Mouse (Mus musculus): ENCODE measurements at regions not wholly inside any gene's neighbourhood (a gene's known extent, or its start where the extent isn't known, plus 50 kb on each side); places are given as distances from the start of the nearest gene placed in this dataset.

GRCm38 (mm10) chr9:61225020-61225652 is 147.0 kb upstream of the Tle3 start:
- no peak for DNase-seq (ENCODE audit: low spot score in 2 of 2)

- no peak for DNase-seq (ENCODE audit: low spot score in 2 of 2)
These were observed 146.3 kb upstream of the Tle3 start for GRCm38 (mm10) chr9:61225882-61226281.

DNA sequence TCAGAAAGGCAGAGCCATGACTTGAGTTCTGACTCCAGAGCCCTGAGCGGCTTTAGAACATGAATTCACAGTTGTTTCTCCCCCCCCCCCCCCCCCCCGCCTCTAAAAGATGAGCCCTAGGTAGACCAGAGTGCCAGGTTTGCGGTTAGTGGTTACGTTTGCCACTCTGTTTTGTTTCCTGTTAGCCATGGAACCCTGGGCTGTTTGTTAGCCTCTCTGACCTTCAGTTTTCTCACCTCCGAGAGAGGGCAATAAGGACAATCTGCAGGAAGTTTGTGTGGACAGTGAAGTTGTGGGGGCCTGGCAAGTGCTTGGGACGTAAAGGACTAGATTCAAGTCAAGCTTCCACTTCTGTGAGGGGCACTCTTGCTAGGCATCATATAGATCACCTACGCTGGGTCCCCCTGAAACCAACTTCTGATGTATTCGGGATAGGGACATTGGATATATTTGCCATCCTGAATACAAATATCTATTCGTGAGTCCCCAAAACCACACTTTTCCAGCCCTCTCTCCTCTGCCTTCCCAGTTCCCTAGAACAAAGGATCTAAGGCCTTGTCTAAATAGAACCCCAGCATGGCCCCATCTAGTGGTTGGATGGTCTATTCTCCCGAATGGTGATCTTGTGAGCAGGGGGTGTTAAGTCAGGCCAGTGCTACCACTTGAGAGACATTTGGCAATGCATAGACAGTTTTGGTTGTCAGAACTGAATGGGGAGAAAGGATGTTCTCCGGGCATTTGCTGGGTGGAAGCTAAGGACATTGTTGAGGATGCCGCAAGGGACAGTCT is 145.4 kb upstream of the Tle3 start:
- peak in 1 of 2 experiments; percentile 42 for DNase-seq (ENCODE audit: low spot score in 2 of 2)

- DNase-seq (ENCODE audit: low spot score in 2 of 2) = no peak
These were observed 144.5 kb upstream of the Tle3 start for GRCm38 (mm10) chr9:61227492-61228229.

GRCm38 (mm10) chr9:61228230-61228631 is 143.9 kb upstream of the Tle3 start:
- no peak for DNase-seq (ENCODE audit: low spot score in 2 of 2)

GRCm38 (mm10) chr9:61230306-61230705 is 141.9 kb upstream of the Tle3 start:
- no peak for DNase-seq (ENCODE audit: low spot score in 2 of 2)

DNA sequence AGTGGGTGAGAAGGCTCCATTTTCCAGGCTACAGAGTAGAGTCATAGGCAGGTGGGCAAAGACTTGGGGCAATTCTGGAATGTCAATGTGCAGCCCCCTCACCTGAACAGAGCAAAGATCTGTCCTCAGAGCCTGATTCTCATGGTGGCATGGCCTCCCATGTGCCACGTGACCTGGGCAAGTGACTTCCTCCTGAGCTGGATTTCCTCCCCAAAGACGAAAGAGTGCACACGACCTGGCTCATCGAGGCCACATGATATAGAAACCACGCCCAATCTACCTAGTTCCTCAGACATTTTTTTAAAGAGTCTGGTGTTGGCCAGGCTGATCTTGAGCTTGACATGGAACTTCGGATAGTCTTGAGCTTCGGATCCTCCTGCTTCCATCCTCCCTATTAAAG is 139.5 kb upstream of the Tle3 start:
- DNase-seq (ENCODE audit: low spot score in 2 of 2) = no peak

DNA sequence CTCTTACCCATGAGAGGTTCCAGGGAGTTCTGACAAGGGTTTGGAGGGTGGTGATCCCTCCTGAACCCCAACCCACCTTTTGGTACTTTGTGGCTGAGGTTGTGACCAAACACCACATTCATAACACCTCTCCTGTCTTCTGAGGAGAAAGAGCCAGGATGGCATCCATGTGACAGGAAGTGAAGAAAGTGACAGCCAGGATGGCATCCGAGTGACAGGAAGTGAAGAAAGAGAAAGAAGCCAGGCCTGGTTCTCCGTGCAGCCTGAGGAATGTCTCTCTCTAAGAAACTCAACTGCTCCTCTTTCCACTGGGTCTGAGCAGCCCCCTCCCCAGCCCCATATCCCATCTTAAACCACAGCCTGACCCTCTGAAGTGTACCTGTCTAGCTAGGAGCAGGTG is 138.9 kb upstream of the Tle3 start:
- no peak for DNase-seq (ENCODE audit: low spot score in 2 of 2)

- no peak for DNase-seq (ENCODE audit: low spot score in 2 of 2)
These were observed 136.2 kb upstream of the Tle3 start for GRCm38 (mm10) chr9:61235653-61236610.

GRCm38 (mm10) chr9:61238687-61239250 is 133.4 kb upstream of the Tle3 start:
- no peak for DNase-seq (ENCODE audit: low spot score in 2 of 2)

DNA sequence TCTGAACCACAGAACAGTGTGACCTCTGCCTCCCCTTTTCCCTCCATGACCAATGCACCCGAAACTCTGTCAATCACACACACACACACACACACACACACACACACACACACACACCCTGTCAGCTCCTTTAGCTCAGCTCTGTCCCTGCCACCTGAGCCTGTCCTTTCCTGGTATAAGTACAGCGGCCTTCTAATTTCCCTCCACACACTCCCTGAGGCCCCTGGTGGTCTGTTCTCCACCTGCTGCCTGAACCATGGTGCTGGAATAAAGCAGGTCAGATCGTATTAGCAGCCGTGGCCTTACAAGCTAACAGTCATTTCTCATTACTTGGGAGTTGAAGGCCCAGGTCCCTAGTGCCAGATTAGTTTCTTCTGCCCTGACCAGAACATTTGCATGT is 132.8 kb upstream of the Tle3 start:
- no peak for DNase-seq (ENCODE audit: low spot score in 2 of 2)

GRCm38 (mm10) chr9:61241442-61241841 is 130.7 kb upstream of the Tle3 start:
- no peak for DNase-seq (ENCODE audit: low spot score in 2 of 2)

DNA sequence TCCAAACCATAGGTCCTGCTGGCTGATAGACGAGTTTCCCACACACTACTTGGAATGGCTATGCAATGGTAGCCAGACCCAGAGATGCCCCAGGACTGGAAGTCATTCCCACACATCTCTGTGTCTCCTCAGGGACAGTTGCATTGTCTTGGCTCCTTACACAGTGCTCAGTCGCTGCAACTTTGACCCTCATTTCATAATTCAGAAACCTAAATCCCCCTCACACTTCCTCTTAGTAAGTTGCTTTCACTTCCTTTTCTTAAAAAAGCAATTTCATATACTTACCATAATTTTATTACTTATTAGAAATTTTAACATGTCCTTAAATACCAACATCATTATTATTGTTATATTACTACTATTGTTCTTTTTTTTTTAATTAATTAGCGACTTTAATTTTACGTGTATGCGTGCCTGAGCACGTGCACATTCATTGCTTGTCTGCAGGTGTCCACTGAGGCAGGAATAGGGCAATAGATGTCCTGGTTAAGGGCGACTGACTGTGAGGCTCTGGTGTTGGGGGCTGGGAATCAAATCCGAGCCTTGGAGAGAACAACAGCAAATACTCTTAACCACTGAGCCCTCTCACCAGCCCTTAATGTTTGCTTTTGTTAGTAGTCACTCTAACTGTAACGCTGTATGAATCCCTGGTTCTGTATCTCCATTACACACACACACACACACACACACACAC is 129.9 kb upstream of the Tle3 start:
- no peak for DNase-seq (ENCODE audit: low spot score in 2 of 2)

DNA sequence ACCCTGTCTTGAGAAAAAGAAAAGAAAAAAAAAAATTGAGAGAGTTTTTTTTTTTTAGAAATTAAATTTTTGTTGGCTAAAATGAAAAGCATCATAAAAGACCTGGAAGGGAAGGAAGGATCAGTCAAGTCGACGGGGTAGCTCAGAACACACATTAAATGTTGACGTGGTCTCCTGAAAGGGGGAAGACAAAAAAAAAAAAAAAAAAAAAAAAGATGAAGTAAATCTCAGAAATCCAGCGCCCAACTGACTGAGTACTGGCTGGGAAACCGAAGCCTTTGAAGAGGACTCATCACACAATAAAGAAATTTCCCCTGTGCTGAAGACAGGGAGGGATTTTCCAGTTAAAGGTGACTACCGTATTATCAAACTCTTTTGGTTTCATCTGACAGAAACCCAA is 128.9 kb upstream of the Tle3 start:
- no peak for DNase-seq (ENCODE audit: low spot score in 2 of 2)

DNA sequence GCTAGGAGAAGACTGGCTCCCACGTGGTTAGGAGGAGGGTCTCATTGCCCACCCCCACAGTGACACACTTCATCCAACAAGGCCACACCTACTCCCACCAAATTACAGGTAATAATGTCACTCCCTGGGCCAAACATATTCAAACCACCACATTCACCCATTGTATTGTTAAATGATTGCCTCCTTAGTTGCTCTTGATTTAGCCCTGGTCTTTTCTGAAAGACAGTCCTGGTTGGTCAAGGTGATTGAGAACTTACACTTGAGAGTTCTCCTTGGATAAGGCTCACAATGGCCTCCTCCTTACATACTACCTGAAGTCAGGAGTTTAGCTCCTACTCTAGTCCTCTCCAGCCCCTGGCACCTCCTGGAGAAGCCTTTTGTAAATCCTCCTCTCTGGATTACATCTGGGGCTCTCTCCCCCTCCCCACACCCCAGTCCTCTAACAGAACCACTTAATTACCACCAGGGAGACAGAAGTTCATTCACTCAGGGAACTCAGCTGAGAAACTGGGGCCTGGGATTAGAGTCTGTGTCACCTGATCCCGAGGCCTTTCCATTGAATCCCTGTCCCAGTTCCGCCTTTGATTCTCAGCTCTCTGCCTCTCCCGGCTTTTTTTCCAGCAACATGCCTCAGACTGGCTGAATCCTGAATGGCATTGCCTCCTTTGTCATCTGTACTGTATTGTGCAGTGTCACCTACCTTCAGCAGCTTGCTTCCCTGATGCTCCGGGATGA is 122.3 kb upstream of the Tle3 start:
- no peak for DNase-seq (ENCODE audit: low spot score in 2 of 2)

GRCm38 (mm10) chr9:61251606-61252005 is 120.6 kb upstream of the Tle3 start:
- DNase-seq (ENCODE audit: low spot score in 2 of 2) = no peak

- DNase-seq (ENCODE audit: low spot score in 2 of 2) = no peak
These were observed 118.4 kb upstream of the Tle3 start for GRCm38 (mm10) chr9:61253761-61254160.

DNA sequence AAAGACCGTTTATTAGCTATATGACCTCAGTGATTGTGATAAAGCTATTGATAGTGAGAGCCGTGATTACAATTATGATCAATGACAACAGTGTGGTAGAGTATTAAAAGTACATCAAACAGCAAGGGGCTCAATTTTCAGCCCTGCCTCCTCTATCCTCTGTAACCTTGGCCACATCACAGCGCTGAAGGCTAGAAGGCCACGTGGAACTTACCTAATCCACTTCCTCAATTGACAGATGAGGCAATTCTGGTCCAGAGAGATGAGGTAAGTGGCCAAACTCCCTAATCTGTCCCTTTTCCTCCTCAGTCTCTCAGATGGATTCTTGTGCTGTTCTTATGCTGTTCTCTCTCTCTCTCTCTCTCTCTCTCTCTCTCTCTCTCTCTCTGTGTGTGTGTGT is 114.7 kb upstream of the Tle3 start:
- no peak for DNase-seq (ENCODE audit: low spot score in 2 of 2)

- no peak for DNase-seq (ENCODE audit: low spot score in 2 of 2)
These were observed 114.1 kb upstream of the Tle3 start for GRCm38 (mm10) chr9:61258100-61258499.
